Mouse (Mus musculus) lung, postnatal 14 days (tissue): ENCODE data around the gene Jagn1.
A peak's percentile ranks its signal among the peaks of the same experiment; 100 is the strongest.

Source experiments
- DNase-seq: peaks from one replicate; pipeline ENCODE4 v3.0.0; 2021

Jagn1 gene

GRCm38 (mm10) chr6:113435664-113436205 lies 6.6 kb upstream of the Jagn1 start, which contains the start of gene Cidec:
Cidec (minus strand) TSS chr6:113435760.
- DNase-seq = no peak

- no peak for DNase-seq
These were observed 5.2 kb upstream of the Jagn1 start for GRCm38 (mm10) chr6:113437135-113437534.

GRCm38 (mm10) chr6:113438721-113439430 lies 3.5 kb upstream of the Jagn1 start:
- no peak for DNase-seq

- no peak for DNase-seq
These were observed 1.7 kb upstream of the Jagn1 start for GRCm38 (mm10) chr6:113440686-113441085.

- DNase-seq = peak; percentile 83
These were observed 1.2 kb upstream of the Jagn1 start for GRCm38 (mm10) chr6:113441147-113441680.

- no peak for DNase-seq
These were observed 305 bp upstream of the Jagn1 start for GRCm38 (mm10) chr6:113442087-113442441.

GRCm38 (mm10) chr6:113443091-113443490 lies 722 bp downstream of the Jagn1 start:
- no peak for DNase-seq

- DNase-seq = no peak
These were observed 2.0 kb downstream of the Jagn1 start for GRCm38 (mm10) chr6:113444207-113444965.

GRCm38 (mm10) chr6:113447639-113448038 lies 5.3 kb downstream of the Jagn1 start:
- DNase-seq = no peak

- no peak for DNase-seq
These were observed 9.5 kb downstream of the Jagn1 start for GRCm38 (mm10) chr6:113451839-113452238.

GRCm38 (mm10) chr6:113455007-113455406 lies 12.6 kb downstream of the Jagn1 start:
- DNase-seq = no peak

- no peak for DNase-seq
These were observed 15.7 kb downstream of the Jagn1 start, which contains the start of gene Il17re for GRCm38 (mm10) chr6:113457952-113458534. Il17re (plus strand) TSS chr6:113458484.

- DNase-seq = peak; percentile 63
These were observed 16.3 kb downstream of the Jagn1 start for GRCm38 (mm10) chr6:113458635-113459034.

- no peak for DNase-seq
These were observed 21.7 kb downstream of the Jagn1 start for GRCm38 (mm10) chr6:113464040-113464439.

- no peak for DNase-seq
These were observed 23.2 kb downstream of the Jagn1 start for GRCm38 (mm10) chr6:113465602-113466001.

- DNase-seq = no peak
These were observed 26.1 kb downstream of the Jagn1 start for GRCm38 (mm10) chr6:113468512-113468911.

GRCm38 (mm10) chr6:113469021-113469420 lies 26.7 kb downstream of the Jagn1 start:
- DNase-seq = peak; percentile 79

- peak; percentile 83 for DNase-seq
These were observed 27.1 kb downstream of the Jagn1 start for GRCm38 (mm10) chr6:113469432-113469831.

GRCm38 (mm10) chr6:113471297-113471936 lies 29.0 kb downstream of the Jagn1 start, which contains the start of gene Il17rc:
Il17rc (plus strand) TSS chr6:113471427.
- peak; percentile 72 for DNase-seq

- no peak for DNase-seq
These were observed 29.7 kb downstream of the Jagn1 start for GRCm38 (mm10) chr6:113472061-113472460.

- no peak for DNase-seq
These were observed 30.9 kb downstream of the Jagn1 start for GRCm38 (mm10) chr6:113473246-113473645.

- DNase-seq = no peak
These were observed 31.3 kb downstream of the Jagn1 start for GRCm38 (mm10) chr6:113473715-113474114.

- DNase-seq = no peak
These were observed 35.0 kb downstream of the Jagn1 start for GRCm38 (mm10) chr6:113477353-113477752.
